Mouse (Mus musculus): Measurements from ENCODE around the gene Cdk12. TPM values are rescaled to one million over a fixed set of nuclear protein-coding genes. Genes with fewer than 3 reads are reported as not detected.

The Cdk12 gene
- total and polyA plus RNA-seq, 3 experiments: 27.8 to 44.1 (median 29.6) TPM

DNA sequence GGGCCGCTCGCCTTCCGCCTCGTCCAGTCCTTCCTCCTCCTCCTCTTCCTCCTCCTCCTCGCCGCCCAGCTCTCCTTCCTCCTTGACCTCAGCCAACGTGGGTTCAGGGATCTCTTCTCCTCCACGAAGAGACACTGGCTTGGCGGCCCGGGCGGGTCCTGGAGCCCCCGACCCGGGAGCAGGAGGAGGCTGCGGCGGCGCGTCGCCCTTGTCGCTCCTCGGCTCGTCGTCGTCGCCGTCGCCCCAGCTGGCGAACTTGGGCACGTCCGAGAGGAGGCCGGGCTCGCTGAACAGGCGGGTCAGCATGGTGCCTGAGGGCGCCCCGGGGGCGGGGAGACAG lies 125.1 kb downstream of the Cdk12 start:
- H3K9me3 ChIP-seq (replicated peaks; ENCODE audit: low read length): peaks cover 26% of the 10 kb centered on the region
- H3K4me3 ChIP-seq (replicated peaks in 1 of 3; ENCODE audit: low read depth in 2 of 3, low read length in 2 of 3, poor library complexity in 1 of 3): no peak overlapping the region

More for the DNA sequence above, 125.1 kb downstream of the Cdk12 start:
- no peak for DNase-seq (ENCODE audit: extremely low read depth)
- in situ Hi-C loops (cut with MboI; ENCODE audit: low pct_ligation_motif_present, low pct_unique_long_range_greater_than_20kb, low sequenced_read_pairs): loop anchor here (25.0 kb wide), 1 partner anchor 309 kb away; the partner anchor contains the start of genes Gm12355, Gsdma2 and Gsdma3
- Histone ChIP-seq H3K4me2 (ENCODE audit: insufficient read depth, low read depth, poor library complexity, severe bottlenecking) (no peak overlapping the region), H3K27ac (ENCODE audit: insufficient read depth, low read depth) (no peak overlapping the region), H3K79me2 (replicated peaks; ENCODE audit: control insufficient read depth, extremely low read depth, insufficient read depth, poor library complexity, severe bottlenecking) (no peaks in the 10 kb centered on the region), H3K9ac (ENCODE audit: insufficient read depth, low read depth) (no peak overlapping the region), H3K27me3 (replicated peaks) (peaks cover 80% of the 10 kb centered on the region), H3K4me1 (ENCODE audit: control insufficient read depth in 1 of 2, insufficient read depth in 2 of 2) (peaks cover 0 to 3% of the 10 kb centered on the region in 2 experiments; a peak in 1 of 4 replicates), H3K36me3 (replicated peaks in 1 of 2; ENCODE audit: control insufficient read depth in 1 of 2, insufficient read depth in 1 of 2, low read length in 1 of 2) (no peaks in the 10 kb centered on the region)
- TF ChIP-seq RAD21 (IDR thresholded peaks at IDR 0.05; ENCODE audit: low read depth, low read length): no peak
- TF ChIP-seq MAZ (IDR thresholded peaks at IDR 0.05; ENCODE audit: low read depth, low read length): no peak
- TF ChIP-seq ZKSCAN1 (IDR thresholded peaks at IDR 0.05; ENCODE audit: borderline replicate concordance, low read depth, low read length): no peak
- TF ChIP-seq ETS1 (conservative IDR thresholded peaks at IDR 0.05; ENCODE audit: low read depth, low read length): no peak
- TF ChIP-seq CHD2 (IDR thresholded peaks at IDR 0.05; ENCODE audit: low read length): no peak
- no peak for TF ChIP-seq MAX (IDR thresholded peaks at IDR 0.05; ENCODE audit: low read length)
- dilution Hi-C loops (cut with MboI; ENCODE audit: extremely low pct_ligation_motif_present, extremely low pct_unique_long_range_greater_than_20kb, low sequenced_read_pairs): no loop called here

Other genes with a start within 250 kb of the Cdk12 start
- gene Plxdc1, start 216.6 kb upstream of the Cdk12 start, total RNA-seq (2012; rRNA removed): 0.04 and 0.08 TPM in 2 replicates
- not detected in 2 replicates for gene Plxdc1, start 216.6 kb upstream of the Cdk12 start, total RNA-seq (2014; rRNA removed)
- 0.16 TPM in 1 of 2 replicates, not detected in the other for gene Plxdc1, start 216.6 kb upstream of the Cdk12 start, polyA plus RNA-seq (2012; ENCODE audit: insufficient read length, low read depth)
- 28.2 and 28.5 TPM in 2 replicates for gene Arl5c, start 206.9 kb upstream of the Cdk12 start, total RNA-seq (2012; rRNA removed)
- gene Arl5c, start 206.9 kb upstream of the Cdk12 start, total RNA-seq (2014; rRNA removed): 32.2 and 33.1 TPM in 2 replicates
- 36.1 and 45.5 TPM in 2 replicates for gene Arl5c, start 206.9 kb upstream of the Cdk12 start, polyA plus RNA-seq (2012; ENCODE audit: insufficient read length, low read depth)
- 0.46 and 0.55 TPM in 2 replicates for gene Cacnb1, start 180.0 kb upstream of the Cdk12 start, total RNA-seq (2012; rRNA removed)
- gene Cacnb1, start 180.0 kb upstream of the Cdk12 start, total RNA-seq (2014; rRNA removed): 0.12 TPM in 1 of 2 replicates, not detected in the other
- 0.36 and 0.59 TPM in 2 replicates for gene Cacnb1, start 180.0 kb upstream of the Cdk12 start, polyA plus RNA-seq (2012; ENCODE audit: insufficient read length, low read depth)
- gene Rpl19, start 176.3 kb upstream of the Cdk12 start, total RNA-seq (2012; rRNA removed): 5,182 and 5,259 TPM in 2 replicates
- 3,446 and 3,465 TPM in 2 replicates for gene Rpl19, start 176.3 kb upstream of the Cdk12 start, total RNA-seq (2014; rRNA removed)
- gene Rpl19, start 176.3 kb upstream of the Cdk12 start, polyA plus RNA-seq (2012; ENCODE audit: insufficient read length, low read depth): 2,949 and 3,228 TPM in 2 replicates
- gene Stac2, start 149.6 kb upstream of the Cdk12 start, total RNA-seq (2012; rRNA removed): not detected in 2 replicates
- gene Stac2, start 149.6 kb upstream of the Cdk12 start, total RNA-seq (2014; rRNA removed): not detected in 2 replicates
- gene Stac2, start 149.6 kb upstream of the Cdk12 start, polyA plus RNA-seq (2012; ENCODE audit: insufficient read length, low read depth): 0.07 and 0.11 TPM in 2 replicates
- 4.4 and 7.9 TPM in 2 replicates for gene Fbxl20, start 52.7 kb upstream of the Cdk12 start, total RNA-seq (2012; rRNA removed)
- 4.8 and 6.4 TPM in 2 replicates for gene Fbxl20, start 52.7 kb upstream of the Cdk12 start, total RNA-seq (2014; rRNA removed)
- 7.4 and 9.0 TPM in 2 replicates for gene Fbxl20, start 52.7 kb upstream of the Cdk12 start, polyA plus RNA-seq (2012; ENCODE audit: insufficient read length, low read depth)
- gene Med1, start 9.8 kb upstream of the Cdk12 start, total RNA-seq (2012; rRNA removed): 28.8 and 40.8 TPM in 2 replicates
- gene Med1, start 9.8 kb upstream of the Cdk12 start, total RNA-seq (2014; rRNA removed): 51.4 and 52.0 TPM in 2 replicates
- gene Med1, start 9.8 kb upstream of the Cdk12 start, polyA plus RNA-seq (2012; ENCODE audit: insufficient read length, low read depth): 54.7 and 58.9 TPM in 2 replicates
- gene Neurod2, start 126.6 kb downstream of the Cdk12 start, total RNA-seq (2012; rRNA removed): not detected in 2 replicates
- not detected in 2 replicates for gene Neurod2, start 126.6 kb downstream of the Cdk12 start, total RNA-seq (2014; rRNA removed)
- gene Neurod2, start 126.6 kb downstream of the Cdk12 start, polyA plus RNA-seq (2012; ENCODE audit: insufficient read length, low read depth): not detected in 2 replicates
- gene Ppp1r1b, start 145.3 kb downstream of the Cdk12 start, total RNA-seq (2012; rRNA removed): 0.08 TPM in 1 of 2 replicates, not detected in the other
- gene Ppp1r1b, start 145.3 kb downstream of the Cdk12 start, total RNA-seq (2014; rRNA removed): not detected in 2 replicates
- gene Ppp1r1b, start 145.3 kb downstream of the Cdk12 start, polyA plus RNA-seq (2012; ENCODE audit: insufficient read length, low read depth): not detected in 2 replicates
- 39.6 and 44.4 TPM in 2 replicates for gene Stard3, start 155.3 kb downstream of the Cdk12 start, total RNA-seq (2012; rRNA removed)
- gene Stard3, start 155.3 kb downstream of the Cdk12 start, total RNA-seq (2014; rRNA removed): 28.4 and 33.9 TPM in 2 replicates
- gene Stard3, start 155.3 kb downstream of the Cdk12 start, polyA plus RNA-seq (2012; ENCODE audit: insufficient read length, low read depth): 28.9 and 31.7 TPM in 2 replicates
- gene Tcap, start 180.8 kb downstream of the Cdk12 start, total RNA-seq (2012; rRNA removed): 0.50 TPM in 1 of 2 replicates, not detected in the other
- not detected in 2 replicates for gene Tcap, start 180.8 kb downstream of the Cdk12 start, total RNA-seq (2014; rRNA removed)
- not detected in 2 replicates for gene Tcap, start 180.8 kb downstream of the Cdk12 start, polyA plus RNA-seq (2012; ENCODE audit: insufficient read length, low read depth)
- not detected in 2 replicates for gene Pnmt, start 183.4 kb downstream of the Cdk12 start, total RNA-seq (2012; rRNA removed)
- gene Pnmt, start 183.4 kb downstream of the Cdk12 start, total RNA-seq (2014; rRNA removed): not detected in 2 replicates
- not detected in 2 replicates for gene Pnmt, start 183.4 kb downstream of the Cdk12 start, polyA plus RNA-seq (2012; ENCODE audit: insufficient read length, low read depth)
- 6.9 and 7.1 TPM in 2 replicates for gene Pgap3, start 197.4 kb downstream of the Cdk12 start, total RNA-seq (2012; rRNA removed)
- gene Pgap3, start 197.4 kb downstream of the Cdk12 start, total RNA-seq (2014; rRNA removed): 2.4 and 3.3 TPM in 2 replicates
- 6.5 and 7.1 TPM in 2 replicates for gene Pgap3, start 197.4 kb downstream of the Cdk12 start, polyA plus RNA-seq (2012; ENCODE audit: insufficient read length, low read depth)
- gene Erbb2, start 209.4 kb downstream of the Cdk12 start, total RNA-seq (2012; rRNA removed): 0.08 and 0.17 TPM in 2 replicates
- gene Erbb2, start 209.4 kb downstream of the Cdk12 start, total RNA-seq (2014; rRNA removed): not detected in 2 replicates
- gene Erbb2, start 209.4 kb downstream of the Cdk12 start, polyA plus RNA-seq (2012; ENCODE audit: insufficient read length, low read depth): 0.06 TPM in 1 of 2 replicates, not detected in the other
- gene Mien1, start 235.9 kb downstream of the Cdk12 start, total RNA-seq (2012; rRNA removed): 129 and 136 TPM in 2 replicates
- gene Mien1, start 235.9 kb downstream of the Cdk12 start, total RNA-seq (2014; rRNA removed): 80.3 and 84.7 TPM in 2 replicates
- gene Mien1, start 235.9 kb downstream of the Cdk12 start, polyA plus RNA-seq (2012; ENCODE audit: insufficient read length, low read depth): 94.6 and 109 TPM in 2 replicates
- gene Grb7, start 243.3 kb downstream of the Cdk12 start, total RNA-seq (2012; rRNA removed): 8.0 and 13.3 TPM in 2 replicates
- gene Grb7, start 243.3 kb downstream of the Cdk12 start, total RNA-seq (2014; rRNA removed): 3.0 and 4.5 TPM in 2 replicates
- gene Grb7, start 243.3 kb downstream of the Cdk12 start, polyA plus RNA-seq (2012; ENCODE audit: insufficient read length, low read depth): 9.9 and 11.5 TPM in 2 replicates